Mouse (Mus musculus) stomach, postnatal 0 days (tissue): ENCODE data around the gene Fam110c. TPM values are rescaled to one million over a fixed set of nuclear protein-coding genes. Genes with fewer than 3 reads are reported as not detected.

Experiments
- ATAC-seq: fragments of 200-750 bp; cut with Nextera tagmentation; 2 replicates; pipeline ENCODE4 v1.8.0; 2017; ENCODE audit not compliant: low FRiP score, low TSS enrichment
- DNase-seq: peaks from one replicate; pipeline ENCODE4 v3.0.0-alpha.2; 2016; ENCODE audit warnings: low spot score
- H3K27ac ChIP-seq: fragments of 300-500 bp; sonication (generic); replicated peaks from 2 replicates; pipeline ENCODE4 v1.5.1; 2014; ENCODE audit warnings: mild to moderate bottlenecking, control low read depth
- H3K27me3 ChIP-seq: fragments of 300-500 bp; sonication (generic); 2 replicates; pipeline ENCODE4 v1.6.1; 2014; ENCODE audit warnings: low read length; ENCODE audit not compliant: control insufficient read depth, insufficient read depth
- H3K36me3 ChIP-seq: fragments of 300-500 bp; sonication (generic); 2 replicates; pipeline ENCODE4 v1.6.1; 2014; ENCODE audit warnings: low read length, mixed read lengths; ENCODE audit not compliant: control insufficient read depth, insufficient read depth
- H3K4me1 ChIP-seq: fragments of 300-500 bp; sonication (generic); replicated peaks from 2 replicates; pipeline ENCODE4 v1.6.1; 2014; ENCODE audit warnings: antibody characterized with exemption; ENCODE audit not compliant: control insufficient read depth, insufficient read depth
- H3K4me2 ChIP-seq: fragments of 300-500 bp; sonication (generic); replicated peaks from 2 replicates; pipeline ENCODE4 v1.6.1; 2014; ENCODE audit warnings: low read depth, mild to moderate bottlenecking, control low read depth, moderate library complexity
- H3K4me3 ChIP-seq: fragments of 300-500 bp; sonication (generic); 2 replicates; pipeline ENCODE4 v1.5.1; 2014; ENCODE audit warnings: low read depth, low read length, control low read depth
- H3K9ac ChIP-seq: fragments of 300-500 bp; sonication (generic); 2 replicates; pipeline ENCODE4 v1.6.1; 2014; ENCODE audit warnings: mild to moderate bottlenecking, low read length, control low read depth, mixed read lengths
- H3K9me3 ChIP-seq: fragments of 300-500 bp; sonication (generic); 2 replicates; pipeline ENCODE4 v1.6.1; 2016; ENCODE audit warnings: low read length; ENCODE audit not compliant: control insufficient read depth
- CTCF ChIP-seq: IDR thresholded peaks from 2 replicates; pipeline ENCODE4 v1.5.1; 2016; ENCODE audit warnings: antibody characterized with exemption, low read depth, mild to moderate bottlenecking, moderate library complexity
- EP300 ChIP-seq: optimal IDR thresholded peaks from 2 replicates; pipeline ENCODE3; 2016; ENCODE audit warnings: antibody characterized with exemption
- WGBS: fragments of 180-500 bp; shearing (Covaris S2); extraction: QIAGEN DNeasy Blood & Tissue Kit; methylation state at CpG from one replicate; pipeline ENCODE4 v1.1.7; 2014; 5-methylcytosine and 5-hydroxymethylcytosine counted together
- polyA plus RNA-seq: library from polyadenylated mRNA; unstranded; fragments of >200 nt; fragmentation: Nextera tagmentation; extraction: Ambion mirVana; gene quantifications from 2 replicates; pipeline ENCODE4 v1.2.1, GENCODE M21; 2015

Gene Fam110c
- polyA plus RNA-seq, 1 experiment from 2014 or later, result 9.5 TPM

GRCm38 (mm10) chr12:31120535-31120934 lies 46.9 kb downstream of the Fam110c start:
- H3K4me1 ChIP-seq, result no peaks in the 10 kb centered on the region
- H3K36me3 ChIP-seq, result no peaks in the 10 kb centered on the region
- H3K9ac ChIP-seq, result no peak overlapping the region
- ATAC-seq, result no peak
- WGBS, result 77% methylated on average over 5 of the region's 5 CpGs
- no peak overlapping the region for H3K4me2 ChIP-seq
- H3K27me3 ChIP-seq, result no peaks in the 10 kb centered on the region
- H3K4me3 ChIP-seq, result no peak overlapping the region
- H3K9me3 ChIP-seq, result no peaks in the 10 kb centered on the region
- TF ChIP-seq CTCF (no peak), EP300 (no peak)
- H3K27ac ChIP-seq, result no peak overlapping the region
- DNase-seq, result no peak

- no peak overlapping the region for H3K4me3 ChIP-seq
- no peak overlapping the region for H3K27ac ChIP-seq
- H3K9ac ChIP-seq, result no peak overlapping the region
- no peaks in the 10 kb centered on the region for H3K9me3 ChIP-seq
- DNase-seq (no peak), ATAC-seq (no peak)
- no peaks in the 10 kb centered on the region for H3K4me1 ChIP-seq
- no peaks in the 10 kb centered on the region for H3K27me3 ChIP-seq
- no peaks in the 10 kb centered on the region for H3K36me3 ChIP-seq
- TF ChIP-seq EP300 (no peak), CTCF (no peak)
- H3K4me2 ChIP-seq, result no peak overlapping the region
- WGBS, result 54% methylated on average over 6 of the region's 6 CpGs
Observed at GRCm38 (mm10) chr12:31122892-31123622, 49.4 kb downstream of the Fam110c start.

GRCm38 (mm10) chr12:31126071-31126470 lies 52.4 kb downstream of the Fam110c start:
- Histone ChIP-seq H3K9ac (no peak overlapping the region), H3K27ac (no peak overlapping the region), H3K4me1 (no peaks in the 10 kb centered on the region), H3K4me3 (no peak overlapping the region), H3K27me3 (no peaks in the 10 kb centered on the region), H3K9me3 (no peaks in the 10 kb centered on the region), H3K36me3 (no peaks in the 10 kb centered on the region), H3K4me2 (no peak overlapping the region)
- ATAC-seq (no peak), DNase-seq (no peak)
- WGBS, result 27% methylated on average over 1 of the region's 1 CpGs
- no peak for TF ChIP-seq EP300
- peak; percentile 75 for TF ChIP-seq CTCF

- ATAC-seq (no peak), DNase-seq (no peak)
- no peaks in the 10 kb centered on the region for H3K27me3 ChIP-seq
- no peak overlapping the region for H3K9ac ChIP-seq
- no peaks in the 10 kb centered on the region for H3K9me3 ChIP-seq
- H3K27ac ChIP-seq, result no peak overlapping the region
- no peak overlapping the region for H3K4me2 ChIP-seq
- 85% methylated on average over 4 of the region's 4 CpGs for WGBS
- no peaks in the 10 kb centered on the region for H3K36me3 ChIP-seq
- no peaks in the 10 kb centered on the region for H3K4me1 ChIP-seq
- TF ChIP-seq CTCF, result no peak
- no peak for TF ChIP-seq EP300
- H3K4me3 ChIP-seq, result no peak overlapping the region
Observed at GRCm38 (mm10) chr12:31129548-31129947, 55.9 kb downstream of the Fam110c start.

Other genes with a start within 250 kb of the Fam110c start
- 5.2 and 6.2 TPM in 2 replicates for gene Alkal2, start 189.5 kb upstream of the Fam110c start, polyA plus RNA-seq
- gene Acp1, start 162.3 kb upstream of the Fam110c start, polyA plus RNA-seq, result 103 and 113 TPM in 2 replicates
- 49.7 and 51.2 TPM in 2 replicates for gene Sh3yl1, start 162.2 kb upstream of the Fam110c start, polyA plus RNA-seq
- gene Gm6993, start 166.9 kb downstream of the Fam110c start, polyA plus RNA-seq, result not detected in 2 replicates
- gene Lamb1, start 191.4 kb downstream of the Fam110c start, polyA plus RNA-seq, result 30.6 and 31.7 TPM in 2 replicates